Mouse (Mus musculus): ENCODE data around the gene Enc1.

DNA sequence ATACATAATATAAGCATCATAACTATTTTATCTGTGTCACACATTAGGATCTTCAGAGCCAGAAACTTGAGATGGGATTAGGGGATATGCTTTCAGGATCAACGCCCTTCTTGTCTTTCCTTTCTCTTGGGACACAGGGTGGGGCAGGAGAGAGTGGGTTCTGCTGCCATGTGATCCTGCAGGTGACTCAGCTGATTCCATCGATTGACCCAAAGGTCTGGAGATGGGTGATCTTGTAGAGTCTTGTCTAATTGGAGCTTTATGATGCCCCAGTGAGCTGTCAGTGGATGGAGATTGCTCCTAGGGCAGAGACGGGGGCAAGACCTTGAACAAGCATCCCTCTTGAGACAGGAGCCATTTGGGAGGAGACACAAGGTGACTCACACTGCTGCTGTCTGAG, 33.9 kb downstream of the Enc1 start:
- TF ChIP-seq CTCF (IDR thresholded peaks at IDR 0.05) (no peak), EP300 (IDR thresholded peaks at IDR 0.05) (no peak)
